Mouse (Mus musculus) ES-Bruce4 (cell line): Measurements from ENCODE around the gene Zeb2. TPM values are rescaled to one million over a fixed set of nuclear protein-coding genes. Genes with fewer than 3 reads are reported as not detected.
A peak's percentile ranks its signal among the peaks of the same experiment; 100 is the strongest.

Source experiments
- H3K27ac ChIP-seq: 2 replicates; pipeline ENCODE4 v1.5.1; 2012; ENCODE audit warnings: low read length, inconsistent platforms; ENCODE audit not compliant: insufficient read depth
- H3K27me3 ChIP-seq: 2 replicates; pipeline ENCODE4 v1.6.1; 2012; ENCODE audit warnings: mild to moderate bottlenecking, low read length, inconsistent platforms; ENCODE audit not compliant: control insufficient read depth, poor library complexity, insufficient read depth, severe bottlenecking
- H3K36me3 ChIP-seq: 2 replicates; pipeline ENCODE4 v1.6.1; 2012; ENCODE audit warnings: inconsistent platforms, mild to moderate bottlenecking, low read length, moderate library complexity; ENCODE audit not compliant: control insufficient read depth, poor library complexity, insufficient read depth, severe bottlenecking
- H3K4me1 ChIP-seq: one replicate; pipeline ENCODE4 v1.8.1; 2011; ENCODE audit warnings: low read length; ENCODE audit not compliant: control insufficient read depth, insufficient read depth
- H3K4me3 ChIP-seq: 2 replicates; pipeline ENCODE4 v1.5.1; 2011; ENCODE audit warnings: low read depth, mild to moderate bottlenecking, low read length
- H3K9ac ChIP-seq: 2 replicates; pipeline ENCODE4 v1.6.1; 2012; ENCODE audit warnings: low read depth, mild to moderate bottlenecking, inconsistent platforms; ENCODE audit not compliant: poor library complexity, severe bottlenecking
- H3K9me3 ChIP-seq: replicated peaks from 2 replicates; pipeline ENCODE4 v1.6.1; 2012; ENCODE audit warnings: mild to moderate bottlenecking, low read length, inconsistent platforms; ENCODE audit not compliant: control insufficient read depth, poor library complexity, insufficient read depth, severe bottlenecking
- CTCF ChIP-seq: IDR thresholded peaks from one replicate; pipeline ENCODE4 v1.8.1; 2011; ENCODE audit warnings: low read depth, low read length
- EP300 ChIP-seq: IDR thresholded peaks from 2 replicates; pipeline ENCODE4 v1.6.1; 2011; ENCODE audit warnings: low read depth, low read length; ENCODE audit not compliant: insufficient read depth
- POLR2A ChIP-seq: IDR thresholded peaks from one replicate; pipeline ENCODE4 v1.8.1; 2011; ENCODE audit warnings: low read length; ENCODE audit not compliant: insufficient read depth
- polyA plus RNA-seq: library from polyadenylated mRNA; stranded (reverse); fragments of >200 nt; gene quantifications from 2 replicates; pipeline ENCODE4 v1.2.4, GENCODE M21; 2011; ENCODE audit warnings: low read depth; ENCODE audit not compliant: missing spikeins, insufficient read depth, insufficient read length

Gene Zeb2
- polyA plus RNA-seq, 1 experiment, result 2.1 TPM

DNA sequence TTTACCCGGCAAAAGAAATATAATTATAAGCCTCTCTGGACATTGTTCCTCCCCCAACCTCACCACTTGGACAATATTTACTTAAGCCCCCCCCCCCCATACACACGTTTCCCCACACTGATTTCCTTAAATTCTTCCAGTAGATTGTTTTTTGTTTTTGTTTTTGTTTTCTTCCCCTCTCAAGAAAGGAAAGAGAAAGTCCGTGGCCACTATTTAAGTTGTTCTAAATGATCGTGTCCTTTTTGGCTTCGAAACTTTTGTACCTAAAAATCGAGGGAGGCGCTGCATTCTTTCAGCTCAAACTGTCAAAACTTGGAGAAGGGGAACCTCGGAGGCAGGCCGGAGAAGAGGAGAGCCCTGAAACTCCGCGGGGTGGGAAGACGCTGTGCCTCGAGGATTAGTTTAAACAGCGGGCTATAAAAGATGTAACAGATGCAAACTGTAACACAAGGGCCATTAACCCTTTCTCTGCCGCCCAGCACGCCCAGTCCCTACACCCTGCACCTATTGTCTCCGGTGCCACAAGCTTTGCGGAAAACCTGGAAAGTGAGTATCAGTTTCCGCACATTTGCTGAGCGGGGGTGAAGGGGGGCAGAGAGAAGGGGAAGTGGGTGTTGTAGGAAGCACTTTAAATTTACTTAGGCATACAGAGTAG is 6.3 kb downstream of the Zeb2 start:
- Histone ChIP-seq H3K36me3 (no peaks in the 10 kb centered on the region), H3K4me1 (no peaks in the 10 kb centered on the region), H3K27ac (no peak overlapping the region), H3K27me3 (peaks cover 58% of the 10 kb centered on the region), H3K9me3 (no peaks in the 10 kb centered on the region), H3K4me3 (no peak overlapping the region), H3K9ac (no peak overlapping the region)
- TF ChIP-seq CTCF, result no peak

DNA sequence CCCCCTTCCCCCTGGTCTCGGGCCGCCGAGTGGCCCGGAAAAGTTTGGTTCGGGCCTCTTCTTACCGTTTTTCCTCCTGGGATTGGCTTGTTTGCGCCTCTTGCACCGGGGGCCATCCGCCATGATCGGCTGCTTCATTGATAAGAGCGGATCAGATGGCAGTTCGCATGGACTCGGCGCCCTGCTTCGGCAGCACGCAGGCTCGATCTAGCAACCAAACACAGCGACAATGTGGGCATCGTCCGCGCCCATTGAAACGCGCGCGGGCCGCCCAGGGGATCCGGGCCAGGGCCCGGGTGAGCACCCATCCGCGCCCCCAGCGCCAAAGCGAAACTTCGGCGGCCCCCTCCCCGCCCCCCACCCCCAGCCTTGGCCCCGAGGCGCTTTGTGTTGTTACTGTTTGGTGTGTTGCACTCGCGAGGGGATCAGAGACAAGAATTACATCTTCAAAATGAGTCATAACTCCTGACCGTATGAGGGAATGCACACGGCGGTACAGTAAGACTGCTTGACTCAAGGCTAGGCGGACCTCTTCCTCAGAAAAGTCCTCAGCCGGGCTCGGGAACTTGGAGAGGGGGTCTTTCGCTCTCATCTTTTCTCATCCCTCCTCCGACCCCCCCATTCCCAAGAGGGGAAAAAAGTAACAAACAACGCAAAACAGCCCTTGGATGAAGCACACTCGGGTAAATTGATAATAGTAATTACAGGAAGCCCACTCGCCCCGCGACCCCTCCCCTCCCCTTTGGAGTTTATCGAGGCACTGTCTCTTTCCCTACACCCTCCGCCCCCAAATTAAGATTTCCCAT is 7.0 kb downstream of the Zeb2 start:
- TF ChIP-seq CTCF (no peak), EP300 (no peak), POLR2A (no peak)
- no peaks in the 10 kb centered on the region for H3K4me1 ChIP-seq
- peak overlapping the region; percentile 71 for H3K4me3 ChIP-seq
- H3K9ac ChIP-seq, result peak overlapping the region; percentile 68
- peaks cover 58% of the 10 kb centered on the region for H3K27me3 ChIP-seq
- H3K36me3 ChIP-seq, result no peaks in the 10 kb centered on the region
- H3K27ac ChIP-seq, result no peak overlapping the region
- no peaks in the 10 kb centered on the region for H3K9me3 ChIP-seq

DNA sequence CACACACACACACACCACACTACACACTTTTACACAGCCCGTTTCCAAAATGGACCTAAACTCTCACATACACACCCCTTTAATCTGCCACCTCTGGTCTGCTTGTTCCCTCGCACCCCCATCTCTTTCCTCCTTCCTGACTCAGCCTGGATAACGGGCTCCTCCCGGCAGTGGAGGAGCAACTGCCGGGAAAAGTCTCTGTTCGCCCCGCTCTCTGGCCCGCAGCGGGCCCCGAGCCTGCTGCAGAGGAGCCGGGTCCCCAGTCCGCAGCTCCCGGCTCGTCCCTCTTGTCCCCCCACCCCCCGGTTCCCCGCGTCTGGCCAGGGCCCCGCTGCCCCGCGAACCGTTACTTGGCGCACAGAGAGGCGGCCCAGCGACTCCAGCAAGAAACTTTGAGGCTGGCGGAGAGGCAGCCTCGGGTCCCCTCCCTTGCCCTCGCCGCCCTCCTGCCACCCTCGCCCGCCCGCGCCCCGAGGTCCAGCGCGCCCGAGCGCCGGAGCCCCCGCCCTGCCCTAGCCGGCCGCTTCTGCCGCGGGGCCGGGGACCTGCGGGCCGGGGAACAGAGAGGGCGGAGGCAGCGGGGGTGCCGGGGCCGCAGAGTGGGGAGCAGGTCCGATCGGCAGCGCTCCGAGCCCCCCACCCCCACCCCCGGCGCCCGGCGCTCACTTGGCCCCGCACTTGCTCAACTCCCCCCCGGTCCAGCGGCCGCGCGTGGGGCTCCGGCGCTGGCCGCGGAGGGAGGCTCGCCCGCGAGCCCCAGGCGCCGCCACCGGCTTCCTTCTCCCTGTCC is 7.8 kb downstream of the Zeb2 start:
- Histone ChIP-seq H3K9ac (peak overlapping the region; percentile 68), H3K27me3 (peaks cover 60% of the 10 kb centered on the region), H3K4me3 (peak overlapping the region; percentile 71), H3K4me1 (no peaks in the 10 kb centered on the region), H3K27ac (no peak overlapping the region), H3K36me3 (no peaks in the 10 kb centered on the region), H3K9me3 (no peaks in the 10 kb centered on the region)
- no peak for TF ChIP-seq EP300
- TF ChIP-seq POLR2A, result no peak
- TF ChIP-seq CTCF, result no peak

DNA sequence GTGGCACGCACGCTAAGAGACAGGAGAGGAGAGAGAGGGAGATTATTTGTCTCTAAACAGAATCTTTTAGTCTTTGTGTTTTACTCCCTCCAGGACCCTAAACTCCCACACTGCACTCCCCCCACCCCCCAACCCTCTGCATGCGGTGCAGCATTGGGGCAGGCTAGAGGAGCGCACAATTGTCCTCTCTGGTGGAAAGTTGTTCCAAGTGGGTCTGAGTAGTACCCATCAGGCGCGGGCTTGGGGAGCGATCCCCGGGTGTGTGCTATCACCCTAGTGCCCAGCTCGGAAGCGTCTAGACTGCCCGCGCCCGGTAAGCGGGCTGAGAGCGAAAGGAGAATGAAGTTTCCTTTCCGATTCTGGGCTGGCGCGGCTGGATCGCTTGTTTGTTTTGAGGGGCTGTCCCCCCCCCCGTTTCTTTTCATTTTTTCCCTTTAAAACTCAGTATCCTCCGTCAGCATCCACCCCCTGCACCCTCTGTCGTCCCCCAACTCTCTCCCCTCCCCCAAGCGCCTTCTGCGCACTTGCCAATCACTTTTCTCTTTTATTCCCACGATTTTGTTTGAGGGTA is 8.6 kb downstream of the Zeb2 start:
- H3K4me1 ChIP-seq, result no peaks in the 10 kb centered on the region

DNA sequence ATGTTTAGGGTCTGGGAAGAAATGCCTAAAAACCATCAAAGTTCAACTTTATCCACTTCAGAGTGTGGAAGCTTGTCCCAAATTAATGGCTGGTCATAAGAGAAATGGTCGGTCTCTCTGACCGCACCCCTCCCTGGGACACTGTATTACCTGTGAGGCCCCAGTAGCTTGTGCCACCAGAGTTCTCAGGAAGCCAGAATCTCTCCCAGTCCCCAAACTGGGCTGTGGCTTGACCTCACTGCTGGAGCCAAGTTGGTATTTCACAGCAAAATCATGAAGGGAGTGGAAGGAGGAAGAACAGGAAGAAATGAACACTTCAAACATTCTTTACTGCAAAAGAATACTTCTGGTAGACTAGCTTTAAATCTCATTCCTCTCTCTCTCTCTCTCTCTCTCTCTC is 9.6 kb downstream of the Zeb2 start:
- Histone ChIP-seq H3K9ac (no peak overlapping the region), H3K9me3 (no peaks in the 10 kb centered on the region), H3K27ac (no peak overlapping the region), H3K27me3 (peaks cover 55% of the 10 kb centered on the region), H3K4me3 (no peak overlapping the region), H3K4me1 (no peaks in the 10 kb centered on the region), H3K36me3 (no peaks in the 10 kb centered on the region)
- TF ChIP-seq POLR2A (no peak), CTCF (no peak), EP300 (no peak)

More for the DNA sequence above, 8.6 kb downstream of the Zeb2 start:
- no peaks in the 10 kb centered on the region for H3K36me3 ChIP-seq
- H3K27me3 ChIP-seq, result peaks cover 59% of the 10 kb centered on the region
- no peak overlapping the region for H3K27ac ChIP-seq
- peak overlapping the region; percentile 61 for H3K4me3 ChIP-seq
- peak overlapping the region; percentile 68; the same call in 1 of the 2 replicates for H3K9ac ChIP-seq
- H3K9me3 ChIP-seq, result no peaks in the 10 kb centered on the region
- TF ChIP-seq POLR2A, result no peak
- no peak for TF ChIP-seq CTCF
- TF ChIP-seq EP300, result no peak
